Mouse (Mus musculus) megakaryocyte, embryonic 14.5 days (primary cell): Measurements from ENCODE around the gene Atp2c1.

ENCODE experiments used
- FLI1 ChIP-seq: IDR thresholded peaks from 2 replicates; pipeline ENCODE4 v1.6.1; 2012; ENCODE audit warnings: low read length, inconsistent platforms, mixed read lengths
- GATA1 ChIP-seq: IDR thresholded peaks from 3 replicates; pipeline ENCODE4 v1.6.1; 2012; ENCODE audit warnings: mixed read lengths, low read length, inconsistent platforms, borderline replicate concordance

GRCm38 (mm10) chr9:105527219-105527618 is at the start of gene Atp2c1:
- TF ChIP-seq GATA1 (no peak), FLI1 (no peak)
